Mouse (Mus musculus) c-Kit-negative CD71-positive TER-119-positive erythroid progenitor cells, embryonic 14.5 days (primary cell): ENCODE results near the gene Rab3a.
A peak's percentile ranks its signal among the peaks of the same experiment; 100 is the strongest.

Experiments
- DNase-seq: peaks from one replicate; pipeline ENCODE4 v3.0.0-alpha.2; 2013; ENCODE audit warnings: low read depth, low spot score

The Rab3a gene

GRCm38 (mm10) chr8:70754043-70754870 lies at the start of gene Rab3a:
Gene Rab3a, plus strand, starts transcription at chr8:70754679.
- DNase-seq = peak; percentile 92

GRCm38 (mm10) chr8:70708281-70708680 lies 46.2 kb upstream of the Rab3a start:
- DNase-seq = no peak

GRCm38 (mm10) chr8:70709794-70710193 lies 44.7 kb upstream of the Rab3a start:
- no peak for DNase-seq

- DNase-seq = no peak
Observed at GRCm38 (mm10) chr8:70710296-70710695, 44.2 kb upstream of the Rab3a start.

GRCm38 (mm10) chr8:70711041-70711440 lies 43.4 kb upstream of the Rab3a start:
- no peak for DNase-seq

GRCm38 (mm10) chr8:70713991-70714390 lies 40.5 kb upstream of the Rab3a start:
- DNase-seq = no peak

GRCm38 (mm10) chr8:70715086-70715485 lies 39.4 kb upstream of the Rab3a start:
- DNase-seq = no peak

GRCm38 (mm10) chr8:70716521-70717400 lies 37.7 kb upstream of the Rab3a start:
- no peak for DNase-seq

GRCm38 (mm10) chr8:70718297-70718696 lies 36.2 kb upstream of the Rab3a start, which contains the start of gene Gm3336:
Gene Gm3336, plus strand, starts transcription at chr8:70718543.
- no peak for DNase-seq

GRCm38 (mm10) chr8:70719796-70720270 lies 34.6 kb upstream of the Rab3a start:
- DNase-seq = no peak

- DNase-seq = peak; percentile 62
Observed at GRCm38 (mm10) chr8:70720739-70721138, 33.7 kb upstream of the Rab3a start.

GRCm38 (mm10) chr8:70721601-70722000 lies 32.9 kb upstream of the Rab3a start:
- DNase-seq = no peak

- no peak for DNase-seq
Observed at GRCm38 (mm10) chr8:70723486-70724210, 30.8 kb upstream of the Rab3a start, which contains the start of gene Pde4c. Gene Pde4c, plus strand, starts transcription at chr8:70723720.

- DNase-seq = no peak
Observed at GRCm38 (mm10) chr8:70724216-70724615, 30.3 kb upstream of the Rab3a start.

GRCm38 (mm10) chr8:70725792-70726447 lies 28.6 kb upstream of the Rab3a start:
- no peak for DNase-seq

- no peak for DNase-seq
Observed at GRCm38 (mm10) chr8:70726721-70727120, 27.8 kb upstream of the Rab3a start.

- DNase-seq = no peak
Observed at GRCm38 (mm10) chr8:70729808-70730475, 24.5 kb upstream of the Rab3a start.

- no peak for DNase-seq
Observed at GRCm38 (mm10) chr8:70730956-70731355, 23.5 kb upstream of the Rab3a start.

- no peak for DNase-seq
Observed at GRCm38 (mm10) chr8:70737705-70738104, 16.8 kb upstream of the Rab3a start.

GRCm38 (mm10) chr8:70738211-70738610 lies 16.3 kb upstream of the Rab3a start:
- DNase-seq = no peak
